Mouse (Mus musculus) megakaryocyte progenitor cell, adult 5-6 weeks (primary cell): ENCODE data around the gene Gm7271. TPM values are rescaled to one million over a fixed set of nuclear protein-coding genes. Genes with fewer than 3 reads are reported as not detected.

ENCODE experiments used
- total RNA-seq, 2 experiments: library from RNA; stranded (forward) in 1 of 2; stranded (reverse) in 1 of 2; fragments of 157-497, 149-512 nt in 1 of 2; fragments of 200-1000 nt in 1 of 2; gene quantifications; 2 replicates each; pipeline versions ENCODE4 v1.2.3 to v1.2.4; 2015 to 2017

Gene Gm7271
- total RNA-seq, 2 experiments from 2014 or later, result not detected

Other genes starting within 250 kb of the Gm7271 start
- 5.9 and 6.1 TPM in 2 replicates for gene Clock, start 179.2 kb upstream of the Gm7271 start, total RNA-seq (2015)
- gene Clock, start 179.2 kb upstream of the Gm7271 start, total RNA-seq (2017), result 7.1 and 7.5 TPM in 2 replicates
- gene Pdcl2, start 152.9 kb upstream of the Gm7271 start, total RNA-seq (2015), result not detected in 2 replicates
- not detected in 2 replicates for gene Pdcl2, start 152.9 kb upstream of the Gm7271 start, total RNA-seq (2017)
- not detected in 2 replicates for gene Nmu, start 120.3 kb upstream of the Gm7271 start, total RNA-seq (2015)
- not detected in 2 replicates for gene Nmu, start 120.3 kb upstream of the Gm7271 start, total RNA-seq (2017)
- gene Exoc1, start 45.3 kb downstream of the Gm7271 start, total RNA-seq (2015), result 52.2 and 60.5 TPM in 2 replicates
- gene Exoc1, start 45.3 kb downstream of the Gm7271 start, total RNA-seq (2017), result 52.0 and 67.5 TPM in 2 replicates
- gene Cep135, start 104.7 kb downstream of the Gm7271 start, total RNA-seq (2015), result 9.6 and 10.2 TPM in 2 replicates
- 13.7 and 17.4 TPM in 2 replicates for gene Cep135, start 104.7 kb downstream of the Gm7271 start, total RNA-seq (2017)
- gene C530008M17Rik, start 172.5 kb downstream of the Gm7271 start, total RNA-seq (2015), result 2.9 and 3.7 TPM in 2 replicates
- gene C530008M17Rik, start 172.5 kb downstream of the Gm7271 start, total RNA-seq (2017), result 0.21 and 1.3 TPM in 2 replicates